Mouse (Mus musculus) spleen, embryonic (tissue): ENCODE data around the gene Cpne7.

Source experiments
- CTCF ChIA-PET: fragments of 350-600 bp; sonication (Branson Sonifier 250); formaldehyde crosslinking; loops from one replicate; lab custom pipeline; 2022; lab: Charles Lee

The Cpne7 gene

GRCm38 (mm10) chr8:123157888-123158465, 40.8 kb downstream of the Cpne7 start, which contains the start of gene Sult5a1:
Gene Sult5a1 (minus strand): TSS chr8:123158315.
- CTCF ChIA-PET = no interaction called here

DNA sequence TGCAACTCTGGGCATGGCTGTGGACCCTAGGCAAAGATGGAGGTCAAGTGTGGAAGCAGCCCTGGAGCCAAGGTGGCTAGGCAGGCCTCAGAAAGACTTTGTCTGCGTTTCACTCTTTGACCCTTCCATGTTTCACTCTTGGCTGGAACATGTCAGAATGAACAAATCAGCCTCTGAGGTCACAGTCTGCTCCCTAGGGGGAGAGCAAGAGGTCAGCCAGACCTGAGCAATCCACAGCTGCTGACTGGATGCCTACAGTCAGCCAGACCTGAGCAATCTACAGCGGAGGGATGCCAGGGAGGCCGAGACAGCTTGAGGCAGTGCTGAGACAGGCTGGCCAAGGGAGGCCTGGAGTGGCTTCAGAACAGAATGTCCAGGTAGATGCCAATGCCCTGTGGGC, 64.2 kb downstream of the Cpne7 start:
- CTCF ChIA-PET = interaction anchor here (0.7 kb wide), 1 partner anchor 56 kb away, joined by 7 read pairs; no protein-coding TSS in a partner anchor
